Mouse (Mus musculus) layer of hippocampus, adult 18-20 months (tissue): ENCODE measurements around the gene Mpv17l. TPM values are rescaled to one million over a fixed set of nuclear protein-coding genes. Genes with fewer than 3 reads are reported as not detected.
"Not testable (repeated sequence)": the region's sequence is repeated elsewhere in the genome, so short reads cannot be mapped to it uniquely, and the experiment has no call there.

ENCODE experiments used
- DNase-seq, 2 experiments: peaks; one replicate each; pipeline ENCODE4 v3.0.0; 2022; ENCODE audit warnings: low spot score in 2 of 2
- total RNA-seq, 2 experiments: library from RNA; stranded (reverse); gene quantifications; 2 replicates each; pipeline ENCODE4 v1.2.3; 2021

The Mpv17l gene
- total RNA-seq, 2 experiments from 2014 or later: 74.1 to 75.9 TPM

- no peak for DNase-seq
These were observed 24.6 kb downstream of the Mpv17l start for GRCm38 (mm10) chr16:13927456-13928075.

DNA sequence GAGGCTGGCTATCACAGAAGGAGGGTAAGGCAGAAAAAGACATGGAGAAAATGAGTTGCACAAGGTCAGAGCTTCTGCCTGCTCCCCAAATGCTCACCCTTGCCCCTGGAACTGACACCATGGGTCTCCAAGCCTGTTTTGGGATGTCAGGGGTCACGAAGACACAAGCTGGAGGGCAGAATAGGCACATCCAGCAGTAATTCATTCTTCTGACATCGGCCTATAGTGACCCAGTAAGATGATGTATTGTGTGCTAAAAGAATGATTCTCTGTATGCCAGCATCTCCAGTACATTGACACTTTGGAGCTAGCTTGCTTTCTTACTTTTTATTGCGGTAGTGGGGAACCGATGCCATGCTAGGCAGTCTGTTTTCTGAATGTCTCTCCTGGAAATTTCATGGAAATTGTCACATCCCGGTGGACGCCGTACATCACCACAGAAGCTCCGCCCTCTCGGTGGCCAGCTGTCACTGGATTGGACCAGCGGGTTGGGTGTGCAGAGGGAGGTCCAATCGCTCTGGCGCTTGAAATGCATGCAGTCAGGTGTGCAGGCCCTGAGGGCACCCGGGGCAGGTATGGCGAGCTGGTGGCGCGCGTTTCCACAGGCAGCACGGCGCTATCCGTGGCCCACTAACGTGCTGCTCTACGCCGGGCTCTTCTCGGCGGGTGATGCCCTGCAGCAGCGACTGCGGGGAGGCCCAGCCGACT is 37.3 kb downstream of the Mpv17l start:
- peak; percentile 83 to 88 for DNase-seq

DNA sequence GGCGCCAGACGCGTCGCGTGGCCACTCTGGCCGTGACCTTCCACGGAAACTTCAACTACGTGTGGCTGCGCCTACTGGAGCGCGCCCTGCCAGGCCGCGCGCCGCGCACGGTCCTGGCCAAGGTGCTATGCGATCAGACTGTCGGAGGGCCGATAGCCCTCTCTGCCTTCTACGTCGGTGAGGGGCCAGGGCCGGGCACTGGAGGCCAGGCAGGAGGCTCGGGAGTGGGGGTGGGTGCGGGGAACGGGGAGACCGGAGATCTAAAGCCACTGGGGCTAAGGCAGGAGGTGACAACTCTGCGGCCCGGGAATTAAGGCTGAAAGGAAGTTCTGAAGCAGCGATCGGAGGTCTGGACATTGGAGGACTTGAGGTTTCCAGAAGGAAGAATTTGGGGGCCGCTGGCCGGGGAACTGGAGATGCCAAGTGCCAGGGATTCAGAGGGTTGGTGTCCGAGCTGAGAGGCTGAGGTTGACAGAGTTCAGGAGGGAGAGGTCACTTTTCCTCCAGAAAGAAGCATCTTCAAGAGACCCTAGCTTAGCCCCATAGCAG is 38.0 kb downstream of the Mpv17l start:
- DNase-seq: no peak

DNA sequence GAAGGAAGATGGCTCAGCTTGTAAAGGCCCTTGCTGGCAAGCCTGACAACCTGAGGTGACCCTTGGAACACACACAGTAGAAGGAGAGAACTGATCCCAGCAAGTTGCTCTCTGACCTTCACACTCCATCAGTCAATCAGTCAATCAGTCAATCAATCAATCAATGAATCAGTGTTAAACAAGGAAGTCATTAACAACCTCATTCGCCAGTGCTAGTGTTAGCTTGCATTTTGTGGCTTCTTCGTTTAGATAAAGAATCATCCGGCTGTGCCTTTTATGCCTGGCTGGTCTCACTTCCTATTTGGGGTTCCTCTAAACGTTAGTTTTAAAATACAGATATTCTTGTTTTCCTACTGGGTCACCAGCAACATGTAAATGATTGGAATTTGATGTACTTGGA is 41.2 kb downstream of the Mpv17l start:
- no peak for DNase-seq

DNA sequence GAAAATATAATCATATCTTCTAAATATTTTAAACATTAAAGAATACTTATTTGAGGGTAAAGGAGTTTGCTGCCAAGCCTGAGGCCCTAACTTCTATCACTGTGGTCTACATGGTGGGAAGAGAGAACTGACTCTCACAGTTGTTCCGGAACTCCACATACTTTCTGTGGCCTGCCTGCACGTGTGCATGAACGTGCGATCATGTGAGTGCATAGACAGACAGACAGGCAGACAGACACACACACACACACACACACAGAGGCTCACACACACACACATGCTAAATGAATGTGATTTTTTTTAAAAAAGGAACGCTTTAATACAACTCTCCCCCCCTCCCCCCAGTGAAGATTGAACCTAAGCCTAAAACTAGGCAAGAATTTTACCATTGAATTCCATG is 41.8 kb downstream of the Mpv17l start:
- no peak for DNase-seq

DNA sequence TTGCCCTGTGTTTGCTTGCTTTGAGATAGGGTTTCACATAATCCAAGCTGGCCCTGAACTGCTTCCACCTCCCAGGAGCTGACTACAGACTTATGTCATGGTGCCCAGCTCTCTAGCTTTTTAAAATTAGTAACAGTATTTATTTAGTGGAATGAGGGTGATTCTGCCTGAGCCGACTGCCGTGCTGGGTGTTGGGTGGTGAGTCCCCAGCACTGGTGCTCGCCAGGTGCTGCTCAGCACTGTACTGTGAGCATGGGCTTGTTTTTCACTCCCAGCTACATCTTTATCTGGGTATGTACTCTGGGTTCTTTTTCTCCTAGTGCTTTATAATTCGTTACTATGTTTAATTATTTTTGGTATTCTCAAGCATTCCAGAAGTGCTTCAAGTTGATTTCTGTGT is 42.2 kb downstream of the Mpv17l start:
- no peak for DNase-seq

DNA sequence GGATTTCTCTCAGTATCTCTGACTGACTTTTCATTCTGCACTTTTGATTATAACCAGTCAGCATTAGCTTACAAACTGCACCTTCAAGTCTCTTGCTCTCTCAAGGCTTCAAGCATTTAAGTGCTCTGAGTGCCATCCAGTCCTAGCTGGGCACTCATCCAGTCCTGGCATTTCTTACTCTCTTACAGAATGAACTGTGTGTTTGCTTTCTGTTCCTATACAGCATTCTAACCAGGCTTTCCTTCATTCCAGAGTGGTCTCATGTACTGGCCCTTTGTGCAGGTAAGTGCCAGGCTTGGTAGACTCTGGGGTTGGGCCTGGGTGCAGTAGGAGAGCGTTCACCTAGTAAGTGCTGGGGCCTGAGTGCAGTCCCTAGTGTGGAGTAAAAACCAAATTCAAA is 43.3 kb downstream of the Mpv17l start:
- no peak for DNase-seq

DNA sequence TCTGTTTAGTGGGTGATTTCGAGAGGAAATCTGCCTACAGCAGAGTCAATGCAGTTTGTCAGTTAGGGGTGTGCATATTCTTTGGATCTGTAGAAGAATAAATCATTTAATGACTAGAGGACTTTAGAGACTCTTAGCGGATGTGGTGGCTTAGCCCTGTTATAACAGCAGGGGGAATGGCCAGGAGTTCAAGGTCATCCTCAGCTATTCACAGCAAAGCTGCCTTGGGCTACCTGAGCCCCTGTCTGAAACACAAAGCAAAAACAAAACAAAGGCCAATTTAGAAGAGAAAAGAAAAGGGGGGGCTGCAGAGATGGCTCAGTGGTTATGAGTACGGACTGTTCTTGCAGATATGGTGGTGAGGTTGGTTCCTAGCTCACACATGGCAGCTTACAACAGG is 48.3 kb downstream of the Mpv17l start:
- DNase-seq: no peak

DNA sequence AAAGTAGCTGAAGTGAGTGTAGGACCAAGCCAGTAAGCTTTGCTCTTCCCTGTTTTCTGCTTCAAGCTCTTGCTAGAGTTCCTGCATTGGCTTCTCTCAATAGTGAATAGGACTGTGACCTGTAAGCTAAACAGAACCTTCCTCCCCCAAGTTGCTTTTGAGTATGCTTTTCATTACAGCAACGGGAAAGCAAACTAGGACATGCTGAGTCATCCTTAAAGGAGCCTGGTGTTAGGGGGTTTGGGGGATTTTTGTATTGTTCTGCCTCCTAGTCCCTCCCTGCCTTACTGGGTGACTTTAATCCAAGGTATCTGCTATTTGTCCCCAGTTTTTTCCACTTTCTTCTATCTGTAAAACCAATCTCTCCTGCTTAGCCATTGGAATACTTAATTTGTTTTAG is 59.1 kb downstream of the Mpv17l start:
- no peak for DNase-seq

DNA sequence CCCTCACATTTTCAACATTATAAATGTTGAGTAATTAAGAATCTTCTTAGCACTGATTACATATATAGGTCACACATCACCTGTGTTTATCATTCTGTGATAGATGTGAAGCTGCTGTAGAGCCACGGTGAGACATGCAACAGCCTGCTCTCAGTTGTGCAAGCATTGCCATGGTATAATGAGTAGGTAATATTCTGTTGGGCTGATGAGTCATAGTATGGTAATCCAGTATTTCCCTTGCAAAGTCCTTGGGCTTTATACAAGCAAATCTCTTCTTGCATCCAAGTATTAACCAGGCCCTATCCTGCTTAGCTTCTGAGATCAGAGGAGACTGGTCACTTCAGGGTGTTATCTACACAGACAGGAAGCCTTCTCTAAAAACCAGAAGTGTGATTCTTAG is 66.1 kb downstream of the Mpv17l start:
- no peak for DNase-seq

- no peak for DNase-seq
These were observed 69.1 kb downstream of the Mpv17l start for GRCm38 (mm10) chr16:13972051-13972450.

GRCm38 (mm10) chr16:13976358-13976896 is 73.5 kb downstream of the Mpv17l start:
- not testable (repeated sequence) for DNase-seq

DNA sequence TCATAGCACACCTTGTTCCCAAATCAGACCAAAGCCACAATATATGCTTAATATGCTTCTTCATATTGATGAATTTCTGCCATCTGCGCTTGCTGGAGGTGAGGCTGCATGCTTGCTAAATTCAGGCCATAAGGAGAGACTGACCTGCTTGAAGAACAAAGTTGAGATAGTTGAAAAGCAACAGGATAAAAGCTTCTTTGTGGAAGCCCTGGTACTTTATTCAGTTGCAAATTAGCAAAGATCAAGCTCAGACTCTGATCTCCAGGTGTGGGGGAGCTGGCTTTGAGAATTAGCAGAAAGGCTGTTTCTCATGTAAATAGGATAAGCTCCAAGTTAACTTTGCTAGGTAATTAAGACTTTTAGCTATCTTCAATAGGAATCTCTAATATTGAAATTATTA is 74.1 kb downstream of the Mpv17l start:
- DNase-seq: not testable (repeated sequence)

- not testable (repeated sequence) for DNase-seq
These were observed 78.8 kb downstream of the Mpv17l start for GRCm38 (mm10) chr16:13981726-13982125.

GRCm38 (mm10) chr16:13983161-13983560 is 80.2 kb downstream of the Mpv17l start:
- DNase-seq: no peak

- no peak for DNase-seq
These were observed 83.2 kb downstream of the Mpv17l start for GRCm38 (mm10) chr16:13986197-13986573.

- DNase-seq: peak; percentile 60 to 75
These were observed 83.9 kb downstream of the Mpv17l start, which contains the start of the genes 2900011O08Rik and Ifitm7 for GRCm38 (mm10) chr16:13986574-13987478. Gene 2900011O08Rik, plus strand, starts transcription at chr16:13986604. Gene Ifitm7, minus strand, starts transcription at chr16:13986888.

DNA sequence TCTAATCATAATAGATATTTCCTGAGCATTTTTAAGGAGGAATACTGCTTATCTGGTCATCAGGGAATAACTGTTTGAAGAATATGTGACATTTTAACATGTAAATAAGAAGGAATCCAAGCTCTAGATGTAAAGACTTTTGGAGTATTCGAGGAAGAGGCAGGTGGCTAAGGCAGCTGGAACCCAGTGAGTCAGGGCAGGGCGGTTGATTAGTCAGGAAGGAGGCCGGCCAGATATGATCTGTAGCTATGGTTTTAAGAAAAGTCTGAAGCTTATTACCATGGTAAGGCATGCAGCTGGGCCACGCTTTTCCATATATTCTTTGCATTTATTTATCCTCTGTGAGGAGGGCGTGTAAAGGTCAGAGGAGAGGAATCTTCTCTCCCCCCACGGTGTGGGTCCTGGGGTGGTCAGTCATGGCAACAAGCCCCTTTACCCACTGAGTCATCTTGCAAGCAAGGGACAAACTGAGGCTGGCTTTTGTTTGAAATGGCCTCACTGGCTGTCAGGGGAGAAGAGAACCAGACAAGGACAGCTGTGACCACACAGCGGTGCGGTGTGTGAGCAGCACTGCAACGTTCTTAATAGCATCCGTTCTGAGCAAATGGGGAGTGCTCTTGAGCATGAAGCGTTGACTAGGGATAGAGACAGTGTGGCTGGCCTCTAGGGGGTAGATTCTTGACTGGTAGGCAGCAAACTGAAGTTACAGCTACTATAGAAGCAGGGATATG is 89.7 kb downstream of the Mpv17l start:
- DNase-seq: no peak

GRCm38 (mm10) chr16:13994076-13994475 is 91.1 kb downstream of the Mpv17l start:
- DNase-seq: no peak

GRCm38 (mm10) chr16:13994502-13994901 is 91.5 kb downstream of the Mpv17l start:
- no peak for DNase-seq
